Comparison of ENCODE assay signal across 19 mouse cellular contexts in the genomic region with DNA sequence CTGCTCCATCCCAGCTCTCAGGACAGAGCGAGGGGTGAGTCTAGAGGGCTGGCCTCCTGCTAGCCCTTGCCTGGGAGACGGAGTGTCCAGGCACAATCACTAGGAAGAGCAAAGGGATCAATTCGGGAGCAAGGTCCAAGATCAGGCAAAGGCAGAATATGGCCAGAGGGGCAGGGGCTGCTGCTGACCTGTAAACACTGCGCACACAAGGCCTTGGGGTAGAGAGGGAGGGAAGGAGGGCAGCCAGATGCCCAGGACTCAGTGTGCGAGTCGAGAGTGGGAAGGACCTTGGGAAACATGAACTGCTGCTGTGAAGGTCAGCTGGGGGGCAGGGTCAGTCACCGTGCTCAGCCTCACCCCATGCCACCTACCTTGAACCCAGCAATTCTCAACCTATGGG. TPM values are rescaled to one million over a fixed set of nuclear protein-coding genes. Genes with fewer than 3 reads are reported as not detected.
"Had no signal": no experiment of that assay in that cellular context is flagged by ENCODE, and none has a peak within 500 bp of the region (broad histone marks: within the 10 kb centered on the region; RNA-seq: fewer than 3 reads in every experiment).

No protein-coding gene starts in this region.

- H3K9me3 ChIP-seq: limb, embryonic 13.5 days; midbrain, embryonic 10.5 days; neural tube, embryonic 15.5 days had no signal

- H3K27me3 ChIP-seq: neural tube, embryonic 15.5 days had no signal

- H3K4me1 ChIP-seq: limb, embryonic 13.5 days; midbrain, embryonic 10.5 days; neural tube, embryonic 15.5 days had no signal

- H3K4me3 ChIP-seq: layer of hippocampus, adult 2 months; limb, embryonic 13.5 days; midbrain, embryonic 10.5 days; neural tube, embryonic 15.5 days had no signal

- ATAC-seq: hindbrain, postnatal 0 days; lung, postnatal 0 days; midbrain, embryonic 16.5 days had no signal

- H3K4me2 ChIP-seq: limb, embryonic 13.5 days; neural tube, embryonic 15.5 days had no signal

- H3K9ac ChIP-seq: limb, embryonic 13.5 days; neural tube, embryonic 15.5 days had no signal

- H3K27ac ChIP-seq: hindbrain, postnatal 0 days; layer of hippocampus, adult 2 months; limb, embryonic 13.5 days; midbrain, embryonic 10.5 days; neural tube, embryonic 15.5 days had no signal

- DNase-seq: kidney, adult 8-10 months; kidney, postnatal 10 days; kidney, postnatal 4 days; left cerebral cortex, postnatal 4 days; lung, adult 2 months; lung, postnatal 36 days; right cerebral cortex, adult 18-20 months; right cerebral cortex, postnatal 25 days; thymus, postnatal 4 days had no signal

RNA-seq across cellular contexts. Expression of gene Ptcra, which starts 28.2 kb away (rescaled TPM):
- total RNA-seq: hindbrain, postnatal 0 days; layer of hippocampus, adult 2 months; layer of hippocampus, postnatal 10 days; left cerebral cortex, postnatal 4 days; megakaryocyte, adult 5-6 weeks had no signal
- polyA plus RNA-seq: lung, adult 2 months; lung, postnatal 0 days; midbrain, embryonic 16.5 days; small intestine, adult 2 months had no signal
